Mouse (Mus musculus): Measurements from ENCODE around the gene Sh3rf3.

DNA sequence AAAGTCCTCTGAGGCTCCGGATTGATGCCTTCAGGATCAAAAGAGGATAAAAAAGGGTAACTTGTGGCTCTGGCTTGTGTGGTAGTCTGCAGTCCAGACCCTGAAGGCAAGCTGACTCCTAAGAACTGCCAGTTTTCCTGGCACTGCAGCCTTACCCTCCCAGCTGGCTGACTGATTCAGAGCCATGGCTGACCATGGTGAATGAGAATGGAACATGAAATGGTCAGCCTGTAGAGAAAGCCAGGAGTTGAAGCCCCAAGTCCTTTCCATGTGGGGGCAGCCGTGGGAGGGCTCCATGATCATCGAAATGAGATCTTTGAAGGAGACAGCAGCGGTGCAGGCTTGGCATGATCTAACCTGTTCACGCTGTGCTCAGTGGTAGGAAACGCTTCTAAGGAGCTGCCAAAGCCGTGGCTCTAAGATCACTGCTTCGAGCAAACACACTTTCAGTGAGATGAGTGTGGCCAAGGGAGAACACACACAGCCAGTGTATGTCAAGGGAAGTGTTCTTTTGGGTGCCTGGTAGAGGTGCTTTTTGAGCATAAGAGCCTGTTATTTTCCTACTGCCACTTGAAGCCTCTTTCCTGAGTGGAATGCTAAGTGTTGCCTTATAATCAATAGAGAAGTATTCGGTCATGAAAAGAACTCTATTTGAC is 168.6 kb downstream of the Sh3rf3 start:
- TF ChIP-seq CTCF (IDR thresholded peaks at IDR 0.05; ENCODE audit: low read depth) (no peak), EP300 (IDR thresholded peaks at IDR 0.05; ENCODE audit: low read depth) (no peak)
